Mouse (Mus musculus): ENCODE data around the gene Ahctf1.

DNA sequence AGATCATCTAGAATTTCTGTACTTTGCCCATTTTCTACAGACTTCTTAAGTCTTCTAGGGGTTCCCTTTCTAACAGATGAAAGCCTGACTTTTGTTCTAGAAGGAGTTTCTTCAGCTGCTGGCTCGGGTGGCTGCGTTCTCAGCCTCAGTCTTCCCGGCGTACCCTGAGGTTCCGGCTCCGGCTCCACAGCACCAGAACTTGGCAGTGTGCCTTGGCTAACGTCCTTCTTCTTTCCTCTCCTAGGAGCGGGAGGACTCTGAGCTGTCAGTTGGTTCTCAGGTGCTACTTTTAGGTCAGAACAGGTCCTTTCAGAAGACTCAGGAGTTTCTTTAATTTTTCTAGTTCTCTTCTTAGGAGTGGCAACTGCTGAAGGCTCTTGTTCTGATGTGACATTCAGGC, 50.5 kb downstream of the Ahctf1 start:
- no peak for TF ChIP-seq USF1 (IDR thresholded peaks at IDR 0.05; ENCODE audit: low read depth)
- TF ChIP-seq MAX (IDR thresholded peaks at IDR 0.05; ENCODE audit: low read depth), result no peak

All from myocyte (in vitro differentiated cells).